Mouse (Mus musculus): ENCODE data around the gene Tomm40.

GRCm38 (mm10) chr7:19755851-19756786 lies 40.9 kb upstream of the Tomm40 start:
- TF ChIP-seq CTCF (IDR thresholded peaks at IDR 0.05; ENCODE audit: borderline replicate concordance, extremely low read depth, insufficient read depth, insufficient read length): no peak
- TF ChIP-seq POLR2A (IDR thresholded peaks at IDR 0.05; ENCODE audit: borderline replicate concordance, extremely low read depth, insufficient read depth, insufficient read length, poor library complexity, severe bottlenecking): no peak

Measured in brain, embryonic 14.5 days (tissue).